Mouse (Mus musculus) erythroblast, embryonic 14.5 days (primary cell): ENCODE data around the gene Mapk10.

Experiments
- GATA1 ChIP-seq: IDR thresholded peaks from 2 replicates; pipeline ENCODE4 v1.6.1; 2012; ENCODE audit warnings: low read length, inconsistent platforms, mixed read lengths
- TAL1 ChIP-seq: IDR thresholded peaks from 3 replicates; pipeline ENCODE4 v1.6.1; 2012; ENCODE audit warnings: low read length, inconsistent platforms, mixed read lengths

GRCm38 (mm10) chr5:102920199-102920598 lies 290.9 kb downstream of the Mapk10 start:
- TF ChIP-seq TAL1 (no peak), GATA1 (no peak)
